ENCODE assay signal across 14 mouse cellular contexts in the genomic region with DNA sequence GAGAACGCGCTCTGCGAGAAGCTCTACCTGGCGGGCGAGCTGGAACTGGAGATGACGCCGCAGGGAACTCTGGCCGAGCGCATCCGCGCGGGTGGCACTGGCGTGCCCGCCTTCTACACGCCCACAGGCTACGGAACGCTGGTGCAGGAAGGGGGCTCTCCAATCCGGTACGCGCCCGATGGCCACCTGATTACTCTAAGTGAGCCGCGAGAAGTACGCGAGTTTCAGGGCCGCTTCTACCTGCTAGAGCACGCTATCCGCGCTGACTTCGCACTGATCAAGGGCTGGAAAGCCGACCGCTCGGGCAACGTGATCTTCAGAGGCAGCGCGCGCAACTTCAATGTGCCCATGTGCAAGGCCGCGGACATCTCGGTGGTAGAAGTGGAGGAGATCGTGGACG. TPM values are rescaled to one million over a fixed set of nuclear protein-coding genes. Genes with fewer than 3 reads are reported as not detected.
DNase-seq lines count a peak whose midpoint lies in the region; ATAC-seq and TF ChIP-seq lines count a peak whose summit lies in the region.
"Not testable (repeated sequence)": the region's sequence is repeated elsewhere in the genome, so short reads cannot be mapped to it uniquely, and the experiment has no call there.
"Had no signal": no experiment of that assay in that cellular context is flagged by ENCODE, and none has a peak within 500 bp of the region (broad histone marks: within the 10 kb centered on the region; RNA-seq: fewer than 3 reads in every experiment).

No protein-coding gene starts in this region.

- H3K4me1 ChIP-seq in embryonic facial prominence, embryonic 15.5 days; heart, embryonic 12.5 days (replicated peaks); hindbrain, postnatal 0 days (ENCODE audit: insufficient read depth, low read length); lung, embryonic 15.5 days; neural tube, embryonic 13.5 days (replicated peaks); stomach, postnatal 0 days (replicated peaks; ENCODE audit: control insufficient read depth, insufficient read depth): not testable (repeated sequence)

- TF ChIP-seq EP300 in stomach, postnatal 0 days (optimal IDR thresholded peaks at IDR 0.05), result not testable (repeated sequence)

- not testable (repeated sequence) for TF ChIP-seq CTCF in hindbrain, postnatal 0 days (IDR thresholded peaks at IDR 0.05; ENCODE audit: low read depth); stomach, postnatal 0 days (IDR thresholded peaks at IDR 0.05; ENCODE audit: low read depth)

- peak overlapping the region; percentile 69 for H3K4me2 ChIP-seq in embryonic facial prominence, embryonic 15.5 days (replicated peaks)
- H3K4me2 ChIP-seq in heart, embryonic 12.5 days, result peak overlapping the region; percentile 74
- peak overlapping the region; percentile 59; the same call in 1 of the 2 replicates for H3K4me2 ChIP-seq in hindbrain, postnatal 0 days (ENCODE audit: low read depth, low read length)
- H3K4me2 ChIP-seq in lung, embryonic 15.5 days, result peak overlapping the region; percentile 61
- peak overlapping the region; percentile 56 for H3K4me2 ChIP-seq in neural tube, embryonic 13.5 days
- not testable (repeated sequence) for H3K4me2 ChIP-seq in stomach, postnatal 0 days (replicated peaks; ENCODE audit: low read depth)

- not testable (repeated sequence) for ATAC-seq in embryonic facial prominence, embryonic 15.5 days (ENCODE audit: insufficient number of reproducible peaks, low FRiP score, low TSS enrichment, low read depth); heart, embryonic 12.5 days (ENCODE audit: insufficient number of reproducible peaks, low FRiP score); lung, embryonic 15.5 days (ENCODE audit: borderline replicate concordance, extremely low read depth, low FRiP score, low TSS enrichment)
- peak; percentile 91 for ATAC-seq in hindbrain, postnatal 0 days
- peak; percentile 72 for ATAC-seq in neural tube, embryonic 13.5 days (ENCODE audit: low read depth)
- ATAC-seq in stomach, postnatal 0 days (ENCODE audit: low FRiP score, low TSS enrichment), result peak; percentile 33; the same call in 1 of the 2 replicates

- peak overlapping the region; percentile 42 for H3K4me3 ChIP-seq in embryonic facial prominence, embryonic 15.5 days (replicated peaks)
- H3K4me3 ChIP-seq in heart, embryonic 12.5 days, result peak overlapping the region; percentile 44
- H3K4me3 ChIP-seq in hindbrain, postnatal 0 days (ENCODE audit: low read length), result peak overlapping the region; percentile 39
- H3K4me3 ChIP-seq in lung, embryonic 15.5 days, result peak overlapping the region; percentile 28
- peak overlapping the region; percentile 37 for H3K4me3 ChIP-seq in neural tube, embryonic 13.5 days
- H3K4me3 ChIP-seq in stomach, postnatal 0 days (ENCODE audit: low read depth, low read length), result not testable (repeated sequence)

- DNase-seq in brain, adult 2 months (ENCODE audit: low read depth, low spot score), result peak; percentile 49
- peak; percentile 71 for DNase-seq in hindbrain, postnatal 0 days (ENCODE audit: low spot score)
- peak; percentile 17 for DNase-seq in left cerebral cortex, adult 18-20 months (ENCODE audit: low spot score in 2 of 2)
- DNase-seq in stomach, postnatal 0 days (ENCODE audit: low spot score), result not testable (repeated sequence)

- H3K27me3 ChIP-seq in embryonic facial prominence, embryonic 15.5 days; hindbrain, postnatal 0 days (ENCODE audit: insufficient read depth, low read length); stomach, postnatal 0 days (ENCODE audit: control insufficient read depth, insufficient read depth, low read length): not testable (repeated sequence)
- H3K27me3 ChIP-seq in heart, embryonic 12.5 days (replicated peaks), result peaks cover 32% of the 10 kb centered on the region
- peaks cover 19% of the 10 kb centered on the region for H3K27me3 ChIP-seq in lung, embryonic 15.5 days
- peaks cover 22% of the 10 kb centered on the region for H3K27me3 ChIP-seq in neural tube, embryonic 13.5 days

- not testable (repeated sequence) for H3K27ac ChIP-seq in embryonic facial prominence, embryonic 15.5 days (replicated peaks); heart, embryonic 12.5 days (ENCODE audit: poor library complexity, severe bottlenecking); hindbrain, postnatal 0 days; lung, embryonic 15.5 days; neural tube, embryonic 13.5 days (replicated peaks); stomach, postnatal 0 days (replicated peaks)

- not testable (repeated sequence) for H3K36me3 ChIP-seq in embryonic facial prominence, embryonic 15.5 days; heart, embryonic 12.5 days; hindbrain, postnatal 0 days (ENCODE audit: insufficient read depth, low read length); lung, embryonic 15.5 days; neural tube, embryonic 13.5 days; stomach, postnatal 0 days (ENCODE audit: control insufficient read depth, insufficient read depth, low read length)

- 26% methylated on average over 31 of the region's 42 CpGs for WGBS in embryonic facial prominence, embryonic 15.5 days
- WGBS in heart, embryonic 12.5 days, result 17% methylated on average over 36 of the region's 42 CpGs
- 29% methylated on average over 25 of the region's 42 CpGs for WGBS in hindbrain, postnatal 0 days
- 20% methylated on average over 27 of the region's 42 CpGs for WGBS in lung, embryonic 15.5 days
- WGBS in neural tube, embryonic 13.5 days, result 16% methylated on average over 27 of the region's 42 CpGs
- whole genome bisulfite sequencing in stomach, postnatal 0 days, result 22% methylated on average over 22 of the region's 42 CpGs

- H3K9ac ChIP-seq in embryonic facial prominence, embryonic 15.5 days; heart, embryonic 12.5 days; hindbrain, postnatal 0 days (replicated peaks; ENCODE audit: low read length); lung, embryonic 15.5 days; stomach, postnatal 0 days (ENCODE audit: low read length): not testable (repeated sequence)
- 0 out of 2 replicates have a peak overlapping the region, but pooled peaks have one; percentile 12 for H3K9ac ChIP-seq in neural tube, embryonic 13.5 days

- H3K9me3 ChIP-seq in embryonic facial prominence, embryonic 15.5 days (replicated peaks); heart, embryonic 12.5 days (replicated peaks); hindbrain, postnatal 0 days (ENCODE audit: low read length); lung, embryonic 15.5 days; neural tube, embryonic 13.5 days; stomach, postnatal 0 days (ENCODE audit: control insufficient read depth, low read length): not testable (repeated sequence)

RNA-seq across cellular contexts. Expression of a gene that starts 0.6 kb away (rescaled TPM):
- 0.13 and 0.24 TPM in 2 replicates for polyA plus RNA-seq in embryonic facial prominence, embryonic 15.5 days (2015; fragmentation: Nextera tagmentation; extraction: Ambion mirVana)
- polyA plus RNA-seq in heart, embryonic 12.5 days (2016; fragmentation: Nextera tagmentation; extraction: Ambion mirVana), result not detected in 2 replicates
- total RNA-seq in hindbrain, postnatal 0 days (2014; rRNA removed), result 0.16 and 0.75 TPM in 2 replicates
- 0.60 and 0.93 TPM in 2 replicates for polyA plus RNA-seq in hindbrain, postnatal 0 days (2015; fragmentation: Nextera tagmentation; extraction: Ambion mirVana)
- not detected for total RNA-seq in left cerebral cortex, adult 18-20 months (2021)
- polyA plus RNA-seq in lung, embryonic 15.5 days (2015; fragmentation: Nextera tagmentation; extraction: Ambion mirVana), result not detected in 2 replicates
- polyA plus RNA-seq in neural tube, embryonic 13.5 days (2015; fragmentation: Nextera tagmentation; extraction: Ambion mirVana), result 0.45 TPM in 1 of 2 replicates, not detected in the other
- not detected in 2 replicates for polyA plus RNA-seq in stomach, postnatal 0 days (2015; fragmentation: Nextera tagmentation; extraction: Ambion mirVana)
- total RNA-seq: adrenal gland, postnatal 14 days; gastrocnemius, postnatal 25 days had no signal
- polyA plus RNA-seq: C2C12; erythroblast, embryonic 14.5 days; liver, embryonic 14.5 days; Patski had no signal

RNA-seq across cellular contexts. Expression of a gene that starts 11.7 kb away (rescaled TPM):
- polyA plus RNA-seq in embryonic facial prominence, embryonic 15.5 days (2015; fragmentation: Nextera tagmentation; extraction: Ambion mirVana), result 1.2 and 1.7 TPM in 2 replicates
- 0.17 TPM in 1 of 2 replicates, not detected in the other for polyA plus RNA-seq in heart, embryonic 12.5 days (2016; fragmentation: Nextera tagmentation; extraction: Ambion mirVana)
- 0.42 and 0.47 TPM in 2 replicates for total RNA-seq in hindbrain, postnatal 0 days (2014; rRNA removed)
- polyA plus RNA-seq in hindbrain, postnatal 0 days (2015; fragmentation: Nextera tagmentation; extraction: Ambion mirVana), result 0.29 and 0.43 TPM in 2 replicates
- total RNA-seq in left cerebral cortex, adult 18-20 months (2021), result under 1 TPM in 1 of 2 experiments, not detected in 1; 0.23 TPM
- 1.3 and 1.6 TPM in 2 replicates for polyA plus RNA-seq in lung, embryonic 15.5 days (2015; fragmentation: Nextera tagmentation; extraction: Ambion mirVana)
- 0.14 and 0.18 TPM in 2 replicates for polyA plus RNA-seq in neural tube, embryonic 13.5 days (2015; fragmentation: Nextera tagmentation; extraction: Ambion mirVana)
- polyA plus RNA-seq in stomach, postnatal 0 days (2015; fragmentation: Nextera tagmentation; extraction: Ambion mirVana), result 0.21 and 0.25 TPM in 2 replicates
- total RNA-seq: adrenal gland, postnatal 14 days; gastrocnemius, postnatal 25 days had no signal
- polyA plus RNA-seq: C2C12; erythroblast, embryonic 14.5 days had no signal

RNA-seq across cellular contexts. Expression of a gene that starts 23.1 kb away (rescaled TPM):
- 92.8 and 93.7 TPM in 2 replicates for polyA plus RNA-seq in embryonic facial prominence, embryonic 15.5 days (2015; fragmentation: Nextera tagmentation; extraction: Ambion mirVana)
- polyA plus RNA-seq in heart, embryonic 12.5 days (2016; fragmentation: Nextera tagmentation; extraction: Ambion mirVana), result 54.0 and 59.3 TPM in 2 replicates
- total RNA-seq in hindbrain, postnatal 0 days (2014; rRNA removed), result 22.0 and 39.5 TPM in 2 replicates
- polyA plus RNA-seq in hindbrain, postnatal 0 days (2015; fragmentation: Nextera tagmentation; extraction: Ambion mirVana), result 44.4 and 49.7 TPM in 2 replicates
- 10 to 100 TPM; 22.0 to 23.4 TPM for total RNA-seq in left cerebral cortex, adult 18-20 months (2021)
- 107 and 109 TPM in 2 replicates for polyA plus RNA-seq in lung, embryonic 15.5 days (2015; fragmentation: Nextera tagmentation; extraction: Ambion mirVana)
- polyA plus RNA-seq in neural tube, embryonic 13.5 days (2015; fragmentation: Nextera tagmentation; extraction: Ambion mirVana), result 61.8 and 62.7 TPM in 2 replicates
- 47.2 and 48.9 TPM in 2 replicates for polyA plus RNA-seq in stomach, postnatal 0 days (2015; fragmentation: Nextera tagmentation; extraction: Ambion mirVana)
